ENCODE assay signal across 8 mouse cellular contexts in genomic region chr12:52604256-52604991, GRCm38 (mm10).
DNase-seq lines count a peak whose midpoint lies in the region; ATAC-seq lines count a peak whose summit lies in the region.

No protein-coding gene starts in this region.

- H3K9me3 ChIP-seq in hindbrain, embryonic 12.5 days (replicated peaks): no peaks in the 10 kb centered on the region

- ATAC-seq in hindbrain, embryonic 12.5 days (ENCODE audit: low FRiP score): peak; percentile 89

- H3K36me3 ChIP-seq in hindbrain, embryonic 12.5 days: no peaks in the 10 kb centered on the region

- peak overlapping the region; percentile 80 for H3K4me2 ChIP-seq in hindbrain, embryonic 12.5 days (replicated peaks)

- peak overlapping the region; percentile 88 for H3K4me3 ChIP-seq in hindbrain, embryonic 12.5 days

- H3K9ac ChIP-seq in hindbrain, embryonic 12.5 days: peak overlapping the region; percentile 77

- peaks cover 4% of the 10 kb centered on the region for H3K4me1 ChIP-seq in hindbrain, embryonic 12.5 days

- no peaks in the 10 kb centered on the region for H3K27me3 ChIP-seq in hindbrain, embryonic 12.5 days

- WGBS in hindbrain, embryonic 12.5 days: under 1% methylated on average over 33 of the region's 33 CpGs

- DNase-seq in Muller cell, postnatal 12 days (ENCODE audit: inconsistent ontology term): peak; percentile 90
- peak; percentile 94 for DNase-seq in cerebellum, adult 9-11 months
- peak; percentile 83 to 90 for DNase-seq in frontal cortex, postnatal 10 days (ENCODE audit: low spot score in 2 of 2)
- peak; percentile 94 to 95 for DNase-seq in layer of hippocampus, postnatal 14 days (ENCODE audit: low spot score in 2 of 2)
- DNase-seq in lung, postnatal 14 days: peak; percentile 98
- peak; percentile 96 for DNase-seq in retina, adult 2 months (ENCODE audit: low read depth, low spot score)
- DNase-seq in thymus, postnatal 36 days: peak; percentile 92 to 95

- H3K27ac ChIP-seq in hindbrain, embryonic 12.5 days: peak overlapping the region; percentile 89

Comparison
In these comparisons a context has a peak if more than half of its experiments do, and no peak if none do; other contexts are left out.
1. Peak in every context shown above with its lines: DNase-seq, ATAC-seq, H3K4me3 ChIP-seq and H3K27ac ChIP-seq.